Mouse (Mus musculus): ENCODE results near the gene Gsdma2. TPM values are rescaled to one million over a fixed set of nuclear protein-coding genes. Genes with fewer than 3 reads are reported as not detected.

Gsdma2 gene
- polyA plus RNA-seq, 1 experiment from 2014 or later, result not detected

- ATAC-seq, result no peak
- Histone ChIP-seq H3K27me3 (replicated peaks; ENCODE audit: control insufficient read depth, insufficient read depth, low read length) (no peaks in the 10 kb centered on the region), H3K4me1 (replicated peaks; ENCODE audit: control insufficient read depth, insufficient read depth, low read length) (0 out of 2 replicates have a peak, but pooled peaks cover 2% of the 10 kb centered on the region), H3K27ac (ENCODE audit: low read length) (no peak overlapping the region), H3K4me3 (replicated peaks; ENCODE audit: low read length) (no peak overlapping the region), H3K9me3 (ENCODE audit: control insufficient read depth, low read length) (no peaks in the 10 kb centered on the region), H3K36me3 (ENCODE audit: control insufficient read depth, insufficient read depth) (0 out of 2 replicates have a peak, but pooled peaks cover 12% of the 10 kb centered on the region), H3K4me2 (ENCODE audit: low read length) (no peak overlapping the region), H3K9ac (replicated peaks; ENCODE audit: low read depth, low read length) (no peak overlapping the region)
- WGBS, result 74% methylated on average over 5 of the region's 5 CpGs
These were observed 55.8 kb downstream of the Gsdma2 start for GRCm38 (mm10) chr11:98702323-98702722.

GRCm38 (mm10) chr11:98705021-98705420 is 58.5 kb downstream of the Gsdma2 start:
- Histone ChIP-seq H3K4me3 (replicated peaks; ENCODE audit: low read length) (no peak overlapping the region), H3K27me3 (replicated peaks; ENCODE audit: control insufficient read depth, insufficient read depth, low read length) (no peaks in the 10 kb centered on the region), H3K36me3 (ENCODE audit: control insufficient read depth, insufficient read depth) (peaks cover 18% of the 10 kb centered on the region), H3K9ac (replicated peaks; ENCODE audit: low read depth, low read length) (no peak overlapping the region), H3K27ac (ENCODE audit: low read length) (no peak overlapping the region), H3K9me3 (ENCODE audit: control insufficient read depth, low read length) (no peaks in the 10 kb centered on the region), H3K4me2 (ENCODE audit: low read length) (no peak overlapping the region), H3K4me1 (replicated peaks; ENCODE audit: control insufficient read depth, insufficient read depth, low read length) (0 out of 2 replicates have a peak, but pooled peaks cover 2% of the 10 kb centered on the region)
- 93% methylated on average over 10 of the region's 10 CpGs for WGBS
- ATAC-seq, result no peak

Other genes starting within 250 kb of the Gsdma2 start
- gene Pgap3, start 246.3 kb upstream of the Gsdma2 start, polyA plus RNA-seq (2015; fragmentation: Nextera tagmentation; extraction: Ambion mirVana), result 7.4 and 9.4 TPM in 2 replicates
- gene Erbb2, start 234.3 kb upstream of the Gsdma2 start, polyA plus RNA-seq (2015; fragmentation: Nextera tagmentation; extraction: Ambion mirVana), result 4.9 and 6.2 TPM in 2 replicates
- 243 and 253 TPM in 2 replicates for gene Mien1, start 207.8 kb upstream of the Gsdma2 start, polyA plus RNA-seq (2015; fragmentation: Nextera tagmentation; extraction: Ambion mirVana)
- gene Grb7, start 200.4 kb upstream of the Gsdma2 start, polyA plus RNA-seq (2015; fragmentation: Nextera tagmentation; extraction: Ambion mirVana), result 0.51 and 0.70 TPM in 2 replicates
- not detected in 2 replicates for gene Ikzf3, start 100.7 kb upstream of the Gsdma2 start, polyA plus RNA-seq (2015; fragmentation: Nextera tagmentation; extraction: Ambion mirVana)
- 0.25 TPM in 1 of 2 replicates, not detected in the other for gene Zpbp2, start 95.7 kb upstream of the Gsdma2 start, polyA plus RNA-seq (2015; fragmentation: Nextera tagmentation; extraction: Ambion mirVana)
- gene Ormdl3, start 59.4 kb upstream of the Gsdma2 start, polyA plus RNA-seq (2015; fragmentation: Nextera tagmentation; extraction: Ambion mirVana), result 122 and 127 TPM in 2 replicates
- not detected in 2 replicates for gene Lrrc3c, start 48.5 kb upstream of the Gsdma2 start, polyA plus RNA-seq (2015; fragmentation: Nextera tagmentation; extraction: Ambion mirVana)
- gene Gm12355, start 21.1 kb upstream of the Gsdma2 start, polyA plus RNA-seq (2015; fragmentation: Nextera tagmentation; extraction: Ambion mirVana), result 0.61 and 1.0 TPM in 2 replicates
- not detected in 2 replicates for gene Gsdma3, start 20.4 kb upstream of the Gsdma2 start, polyA plus RNA-seq (2015; fragmentation: Nextera tagmentation; extraction: Ambion mirVana)
- gene Gsdma, start 17.6 kb downstream of the Gsdma2 start, polyA plus RNA-seq (2015; fragmentation: Nextera tagmentation; extraction: Ambion mirVana), result not detected in 2 replicates
- gene Psmd3, start 35.8 kb downstream of the Gsdma2 start, polyA plus RNA-seq (2015; fragmentation: Nextera tagmentation; extraction: Ambion mirVana), result 197 and 201 TPM in 2 replicates
- gene Csf3, start 54.5 kb downstream of the Gsdma2 start, polyA plus RNA-seq (2015; fragmentation: Nextera tagmentation; extraction: Ambion mirVana), result not detected in 2 replicates
- gene Med24, start 82.7 kb downstream of the Gsdma2 start, polyA plus RNA-seq (2015; fragmentation: Nextera tagmentation; extraction: Ambion mirVana), result 88.8 and 93.7 TPM in 2 replicates
- gene Thra, start 93.9 kb downstream of the Gsdma2 start, polyA plus RNA-seq (2015; fragmentation: Nextera tagmentation; extraction: Ambion mirVana), result 177 and 182 TPM in 2 replicates
- 3.8 and 4.0 TPM in 2 replicates for gene Nr1d1, start 128.6 kb downstream of the Gsdma2 start, polyA plus RNA-seq (2015; fragmentation: Nextera tagmentation; extraction: Ambion mirVana)
- gene Msl1, start 148.8 kb downstream of the Gsdma2 start, polyA plus RNA-seq (2015; fragmentation: Nextera tagmentation; extraction: Ambion mirVana), result 27.7 and 32.0 TPM in 2 replicates
- gene Casc3, start 158.1 kb downstream of the Gsdma2 start, polyA plus RNA-seq (2015; fragmentation: Nextera tagmentation; extraction: Ambion mirVana), result 52.5 and 54.6 TPM in 2 replicates
- 4.5 and 7.3 TPM in 2 replicates for gene Rapgefl1, start 190.0 kb downstream of the Gsdma2 start, polyA plus RNA-seq (2015; fragmentation: Nextera tagmentation; extraction: Ambion mirVana)
- gene Wipf2, start 216.9 kb downstream of the Gsdma2 start, polyA plus RNA-seq (2015; fragmentation: Nextera tagmentation; extraction: Ambion mirVana), result 4.6 and 5.1 TPM in 2 replicates